Mouse (Mus musculus) heart, postnatal 0 days (tissue): ENCODE measurements around the gene H2afz.

ENCODE experiments used
- CTCF ChIP-seq: IDR thresholded peaks from 2 replicates; pipeline ENCODE4 v1.5.1; 2016; ENCODE audit warnings: antibody characterized with exemption, control low read depth, low read depth
- EP300 ChIP-seq: IDR thresholded peaks from 2 replicates; pipeline ENCODE4 v1.6.1; 2016; ENCODE audit warnings: antibody characterized with exemption, low read depth

GRCm38 (mm10) chr3:137867133-137867436 is 2.8 kb downstream of the H2afz start:
- no peak for TF ChIP-seq CTCF
- no peak for TF ChIP-seq EP300
